Mouse (Mus musculus) forelimb bud, embryonic 11.5 days (tissue): ENCODE measurements around the gene Hoxb8.

Experiments
- DNase-seq: peaks from one replicate; pipeline ENCODE4 v3.0.0-alpha.2; 2012; ENCODE audit warnings: low read depth, low spot score

The Hoxb8 gene

DNA sequence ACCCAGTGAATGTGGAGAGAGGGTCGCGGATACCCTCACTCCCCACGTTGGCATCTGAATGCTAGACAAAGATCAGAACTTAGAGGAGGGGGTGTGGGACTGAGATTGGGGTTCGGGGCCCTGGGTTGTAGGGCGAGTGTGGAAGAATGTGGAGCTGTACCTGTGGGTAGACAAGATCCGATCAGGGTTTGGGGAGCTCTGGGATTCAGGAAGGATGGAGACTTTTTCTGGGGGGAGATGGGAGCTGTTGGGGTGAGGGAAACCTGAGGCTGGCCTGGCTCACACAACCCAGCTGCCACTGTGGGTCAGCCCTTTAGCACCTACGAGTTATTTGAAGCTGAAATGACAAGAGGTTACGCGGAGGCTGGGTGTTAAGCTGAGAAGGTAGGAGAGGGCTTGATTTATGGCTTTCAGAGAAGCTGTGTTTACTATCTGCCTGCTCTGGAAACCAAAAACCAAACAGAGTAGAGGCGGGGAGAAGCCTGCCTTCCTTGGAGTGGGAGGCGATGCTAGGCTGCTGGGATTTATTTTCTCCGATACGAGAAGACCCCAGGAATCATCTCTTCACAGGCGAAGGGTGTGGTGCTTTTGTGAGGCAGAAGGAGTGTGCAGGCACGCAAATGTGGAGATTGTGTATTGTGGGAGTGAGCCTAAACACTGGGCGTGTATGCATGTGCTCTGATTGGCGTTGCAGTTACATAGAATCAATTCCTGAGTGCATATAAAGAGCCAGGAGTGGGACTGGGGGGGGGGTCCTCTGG, 51.7 kb downstream of the Hoxb8 start:
- DNase-seq: no peak

DNA sequence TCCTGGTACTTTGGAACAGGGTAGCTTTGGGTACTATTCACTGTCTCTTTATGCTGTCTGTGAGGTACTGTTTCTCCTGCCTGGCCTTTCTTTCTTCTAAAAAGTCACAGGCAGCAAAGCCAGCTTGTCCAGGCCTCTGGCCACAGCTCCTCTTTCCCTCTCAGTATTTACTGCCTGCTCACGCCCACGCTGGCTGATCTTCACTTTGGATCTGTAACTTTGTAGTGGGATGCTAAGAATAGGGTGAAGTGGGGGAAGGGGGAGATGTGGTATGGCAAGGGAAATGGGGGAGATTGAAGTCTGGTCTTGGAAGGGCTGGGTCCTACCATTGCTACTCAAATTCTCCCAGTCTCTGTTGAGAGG, 52.3 kb downstream of the Hoxb8 start:
- DNase-seq: no peak
